ENCODE assay signal across 23 mouse cellular contexts in the genomic region with DNA sequence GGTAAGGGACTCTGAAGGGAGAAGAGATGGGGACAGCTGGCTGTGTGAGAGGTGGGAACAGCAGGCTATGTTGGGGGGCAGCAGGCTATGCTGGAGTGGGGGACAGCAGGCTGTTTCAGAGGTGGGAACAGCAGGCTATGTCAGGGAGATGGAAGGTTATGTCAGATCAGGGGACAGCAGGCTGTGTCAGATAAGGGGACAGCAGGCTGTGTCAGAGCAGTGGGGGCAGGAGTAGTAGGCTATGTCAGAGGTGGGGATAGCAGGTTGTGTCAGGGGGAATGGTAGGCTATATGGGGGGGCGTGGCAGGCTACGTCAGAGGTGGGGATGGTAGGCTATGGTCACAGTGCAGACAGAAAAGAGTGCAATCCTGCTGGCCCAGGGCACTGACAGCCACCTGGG. TPM values are rescaled to one million over a fixed set of nuclear protein-coding genes. Genes with fewer than 3 reads are reported as not detected.
DNase-seq lines count a peak whose midpoint lies in the region; ATAC-seq and TF ChIP-seq lines count a peak whose summit lies in the region.
"Had no signal": no experiment of that assay in that cellular context is flagged by ENCODE, and none has a peak within 500 bp of the region (broad histone marks: within the 10 kb centered on the region; RNA-seq: fewer than 3 reads in every experiment).

No protein-coding gene starts in this region.

- no peaks in the 10 kb centered on the region for H3K27me3 ChIP-seq in cerebellum, adult 2 months (ENCODE audit: control insufficient read depth, insufficient read depth, low read length)
- H3K27me3 ChIP-seq: forebrain, embryonic 15.5 days; midbrain, embryonic 15.5 days had no signal

- peaks cover 73% of the 10 kb centered on the region for H3K4me1 ChIP-seq in cerebellum, adult 2 months (ENCODE audit: control insufficient read depth, insufficient read depth, low read length)

- DNase-seq in cerebellum, adult 2 months = no peak
- DNase-seq in cerebellum, adult 8-10 months = no peak
- no peak for DNase-seq in layer of hippocampus, adult 2 months (ENCODE audit: low spot score in 2 of 2)
- no peak for DNase-seq in layer of hippocampus, adult 11-12 months (ENCODE audit: low spot score)
- peak; percentile 65 for DNase-seq in liver
- no peak for DNase-seq in gastrocnemius, postnatal 4 days (ENCODE audit: low spot score in 2 of 2)
- DNase-seq: cerebellum, adult 9-10 months; gastrocnemius, adult 2 months; heart, adult 18-20 months; heart, postnatal 36 days; kidney, adult 8-10 months; kidney, postnatal 36 days; lung, postnatal 36 days; retina, postnatal 1 day; right cerebral cortex, postnatal 4 days; thymus, postnatal 14 days had no signal

- peak overlapping the region; percentile 37; the same call in 1 of the 2 replicates for H3K27ac ChIP-seq in cerebellum, adult 2 months (ENCODE audit: insufficient read depth, low read length)
- peak overlapping the region; percentile 37; the same call in 1 of the 2 replicates for H3K27ac ChIP-seq in layer of hippocampus, adult 2 months
- H3K27ac ChIP-seq: forebrain, embryonic 15.5 days; gastrocnemius, adult 2 months; midbrain, embryonic 15.5 days had no signal

- H3K4me3 ChIP-seq in cerebellum, adult 2 months (replicated peaks; ENCODE audit: insufficient read depth, low read depth, low read length) = no peak overlapping the region
- H3K4me3 ChIP-seq in layer of hippocampus, adult 2 months = no peak overlapping the region
- H3K4me3 ChIP-seq: forebrain, embryonic 15.5 days; gastrocnemius, adult 2 months; midbrain, embryonic 15.5 days had no signal

- peak; percentile 77 for ATAC-seq in megakaryocyte progenitor cell, adult 5-6 weeks (replicated peaks; ENCODE audit: poor library complexity)
- no peak for ATAC-seq in inflammation-experienced regulatory T-cells, adult 6 months
- ATAC-seq: CD4-positive, CD25-positive, alpha-beta regulatory T cell, adult 4 months; forebrain, embryonic 15.5 days; midbrain, embryonic 15.5 days had no signal

- 70% methylated on average over 2 of the region's 2 CpGs for WGBS in cerebellum, adult 2 months

- TF ChIP-seq POLR2A in cerebellum, adult 2 months (IDR thresholded peaks at IDR 0.05; ENCODE audit: borderline replicate concordance, insufficient read depth, low read length) = no peak

- TF ChIP-seq CTCF in cerebellum, adult 2 months (IDR thresholded peaks at IDR 0.05; ENCODE audit: borderline replicate concordance, insufficient read depth, low read depth, low read length) = no peak
- no peak for TF ChIP-seq CTCF in layer of hippocampus, adult 2 months (conservative IDR thresholded peaks at IDR 0.05)

RNA-seq across cellular contexts. Expression of a gene that starts 16.7 kb away (rescaled TPM):
- 90.2 and 105 TPM in 2 replicates for polyA plus RNA-seq in cerebellum, adult 2 months (2012; rRNA removed)
- total RNA-seq in layer of hippocampus, adult 2 months (2021) = 100 to 1,000 TPM; 191 to 208 TPM
- 7.8 and 9.3 TPM in 2 replicates for total RNA-seq in megakaryocyte progenitor cell, adult 5-6 weeks (2015)
- 2.7 and 6.6 TPM in 2 replicates for total RNA-seq in megakaryocyte progenitor cell, adult 5-6 weeks (2017)
- polyA plus RNA-seq in inflammation-experienced regulatory T-cells, adult 6 months (2017; shearing (Covaris generic)) = 1 to 10 TPM; 5.0 to 8.7 (median 7.2) TPM
- total RNA-seq in gastrocnemius, postnatal 4 days (2021) = 10 to 100 TPM; 16.4 to 20.8 TPM

RNA-seq across cellular contexts. Expression of a gene that starts 49.4 kb away (rescaled TPM):
- 2.2 and 3.1 TPM in 2 replicates for polyA plus RNA-seq in cerebellum, adult 2 months (2012; rRNA removed)
- under 1 TPM; 0.29 to 0.56 TPM for total RNA-seq in layer of hippocampus, adult 2 months (2021)
- not detected in 2 replicates for total RNA-seq in megakaryocyte progenitor cell, adult 5-6 weeks (2015)
- total RNA-seq in megakaryocyte progenitor cell, adult 5-6 weeks (2017) = 0.07 TPM in 1 of 2 replicates, not detected in the other
- under 1 TPM in 2 of 3 experiments, not detected in 1; 0.24 to 0.40 TPM for polyA plus RNA-seq in inflammation-experienced regulatory T-cells, adult 6 months (2017; shearing (Covaris generic))
- total RNA-seq in gastrocnemius, postnatal 4 days (2021) = 1 to 10 TPM; 4.6 to 9.3 TPM
- total RNA-seq: adrenal gland, postnatal 14 days; liver, adult 2 months had no signal
- polyA plus RNA-seq: liver, adult 2 months had no signal

RNA-seq across cellular contexts. Expression of a gene that starts 54.0 kb away (rescaled TPM):
- polyA plus RNA-seq in cerebellum, adult 2 months (2012; rRNA removed) = 62.4 and 68.5 TPM in 2 replicates
- total RNA-seq in layer of hippocampus, adult 2 months (2021) = 10 to 100 TPM; 56.8 to 60.2 TPM
- total RNA-seq in megakaryocyte progenitor cell, adult 5-6 weeks (2015) = 4.7 and 5.1 TPM in 2 replicates
- total RNA-seq in megakaryocyte progenitor cell, adult 5-6 weeks (2017) = 3.5 and 3.6 TPM in 2 replicates
- polyA plus RNA-seq in inflammation-experienced regulatory T-cells, adult 6 months (2017; shearing (Covaris generic)) = 10 to 100 TPM in 1 of 3 experiments, 1 to 10 TPM in 2; 6.5 to 10.4 (median 8.8) TPM
- total RNA-seq in gastrocnemius, postnatal 4 days (2021) = 1 to 10 TPM; 8.1 to 10.0 TPM

Comparison
In these comparisons a context has a peak if more than half of its experiments do, and no peak if none do; other contexts are left out.
1. RNA of a gene that starts 16.7 kb away (total RNA-seq): 191 to 208 TPM in layer of hippocampus, adult 2 months; 16.4 to 20.8 TPM in gastrocnemius, postnatal 4 days and 2.7 to 9.3 TPM in megakaryocyte progenitor cell, adult 5-6 weeks; every median in the first group is over 4 times any median in the second.
2. RNA of a gene that starts 54.0 kb away (total RNA-seq): 56.8 to 60.2 TPM in layer of hippocampus, adult 2 months; 8.1 to 10.0 TPM in gastrocnemius, postnatal 4 days and 3.5 to 5.1 TPM in megakaryocyte progenitor cell, adult 5-6 weeks; every median in the first group is over 4 times any median in the second.